Mouse (Mus musculus) gastrocnemius, postnatal 36 days (tissue): Measurements from ENCODE around the gene Bcar3. TPM values are rescaled to one million over a fixed set of nuclear protein-coding genes. Genes with fewer than 3 reads are reported as not detected.

Source experiments
- DNase-seq, 2 experiments: peaks; one replicate each; pipeline ENCODE4 v3.0.0; 2022
- intact Hi-C: fragments of 180-260 bp; cut with DNase I; formaldehyde crosslinking; loops from one replicate; pipeline ENCODE4 v1.15.1; 2025
- total RNA-seq, 2 experiments: library from RNA; stranded (reverse); gene quantifications; 2 replicates each; pipeline ENCODE4 v1.2.3; 2021

Bcar3 gene
- total RNA-seq, 2 experiments from 2014 or later, result 3.6 to 4.4 TPM

- DNase-seq, result no peak
- intact Hi-C loops, result no loop called here
Measured at GRCm38 (mm10) chr3:122434983-122435935, 141.3 kb downstream of the Bcar3 start.

- intact Hi-C loops, result no loop called here
- DNase-seq, result no peak
Measured at GRCm38 (mm10) chr3:122438143-122438825, 144.3 kb downstream of the Bcar3 start.

GRCm38 (mm10) chr3:122445696-122446095 is 151.8 kb downstream of the Bcar3 start:
- DNase-seq, result no peak
- intact Hi-C loops, result no loop called here

GRCm38 (mm10) chr3:122446678-122447077 is 152.7 kb downstream of the Bcar3 start:
- DNase-seq, result no peak
- intact Hi-C loops, result no loop called here

GRCm38 (mm10) chr3:122448196-122448595 is 154.3 kb downstream of the Bcar3 start:
- intact Hi-C loops, result no loop called here

GRCm38 (mm10) chr3:122450041-122450440 is 156.1 kb downstream of the Bcar3 start:
- intact Hi-C loops, result no loop called here
- DNase-seq, result no peak

More at GRCm38 (mm10) chr3:122448196-122448595, 154.3 kb downstream of the Bcar3 start:
- DNase-seq, result no peak

- no peak for DNase-seq
- intact Hi-C loops, result no loop called here
Measured at GRCm38 (mm10) chr3:122453875-122454274, 159.9 kb downstream of the Bcar3 start.

- intact Hi-C loops, result no loop called here
Measured at GRCm38 (mm10) chr3:122456156-122456555, 162.2 kb downstream of the Bcar3 start.

GRCm38 (mm10) chr3:122456807-122457206 is 162.9 kb downstream of the Bcar3 start:
- intact Hi-C loops, result no loop called here

More at GRCm38 (mm10) chr3:122456156-122456555, 162.2 kb downstream of the Bcar3 start:
- DNase-seq, result no peak

GRCm38 (mm10) chr3:122457723-122458122 is 163.8 kb downstream of the Bcar3 start:
- DNase-seq, result no peak
- intact Hi-C loops, result no loop called here

More at GRCm38 (mm10) chr3:122456807-122457206, 162.9 kb downstream of the Bcar3 start:
- DNase-seq, result no peak

GRCm38 (mm10) chr3:122458743-122459142 is 164.8 kb downstream of the Bcar3 start:
- intact Hi-C loops, result no loop called here
- no peak for DNase-seq

- intact Hi-C loops, result loop anchor here (5.0 kb wide), 1 partner anchor 39 kb away; no protein-coding TSS in a partner anchor
- no peak for DNase-seq
Measured at GRCm38 (mm10) chr3:122460848-122461511, 167.0 kb downstream of the Bcar3 start.

- intact Hi-C loops, result loop anchor here (5.0 kb wide), 1 partner anchor 39 kb away; no protein-coding TSS in a partner anchor
- DNase-seq, result no peak
Measured at GRCm38 (mm10) chr3:122461512-122461881, 167.6 kb downstream of the Bcar3 start.

- intact Hi-C loops, result loop anchor here (5.0 kb wide), 1 partner anchor 40 kb away; no protein-coding TSS in a partner anchor
- peak in 1 of 2 experiments; percentile 24 for DNase-seq
Measured at GRCm38 (mm10) chr3:122461932-122462871, 168.3 kb downstream of the Bcar3 start.

- DNase-seq, result no peak
- intact Hi-C loops, result loop anchor here (5.0 kb wide), 1 partner anchor 41 kb away; no protein-coding TSS in a partner anchor
Measured at GRCm38 (mm10) chr3:122463166-122463565, 169.2 kb downstream of the Bcar3 start.

GRCm38 (mm10) chr3:122466100-122466730 is 172.3 kb downstream of the Bcar3 start:
- no peak for DNase-seq
- intact Hi-C loops, result loop anchor here (1.0 to 5.0 kb wide), 3 partner anchors 74 to 171 kb away; no protein-coding TSS in a partner anchor

GRCm38 (mm10) chr3:122467977-122468376 is 174.0 kb downstream of the Bcar3 start:
- intact Hi-C loops, result loop anchor here (5.0 kb wide), 2 partner anchors 76 to 169 kb away; no protein-coding TSS in a partner anchor
- no peak for DNase-seq

GRCm38 (mm10) chr3:122470326-122471016 is 176.5 kb downstream of the Bcar3 start:
- intact Hi-C loops, result no loop called here
- no peak for DNase-seq
